Mouse (Mus musculus) CH12.LX (cell line): Measurements from ENCODE around the gene Tef. TPM values are rescaled to one million over a fixed set of nuclear protein-coding genes. Genes with fewer than 3 reads are reported as not detected.

ENCODE experiments used
- DNase-seq: peaks from one replicate; pipeline ENCODE4 v3.0.0-alpha.2; 2013; ENCODE audit errors: extremely low read depth
- H3K27ac ChIP-seq: 2 replicates; pipeline ENCODE4 v1.5.1; 2012; ENCODE audit warnings: low read depth, mild to moderate bottlenecking, control low read depth, moderate library complexity; ENCODE audit not compliant: insufficient read depth
- H3K27me3 ChIP-seq: replicated peaks from 2 replicates; pipeline ENCODE3; 2012; ENCODE audit warnings: inconsistent platforms
- H3K36me3 ChIP-seq, 2 experiments: replicated peaks in 1 of 2; 2 replicates each; pipeline versions ENCODE3 to v1.6.1; 2012; ENCODE audit warnings: inconsistent platforms in 1 of 2, low read length in 1 of 2, mild to moderate bottlenecking in 1 of 2, mixed read lengths in 1 of 2, moderate library complexity in 1 of 2; ENCODE audit not compliant: control insufficient read depth in 1 of 2, insufficient read depth in 1 of 2
- H3K4me1 ChIP-seq, 2 experiments: 2 replicates each; pipeline ENCODE4 v1.6.1; 2012; ENCODE audit warnings: inconsistent platforms in 1 of 2, moderate library complexity in 1 of 2; ENCODE audit not compliant: insufficient read depth in 2 of 2, control insufficient read depth in 1 of 2
- H3K4me2 ChIP-seq: 2 replicates; pipeline ENCODE4 v1.6.1; 2012; ENCODE audit warnings: low read depth, mild to moderate bottlenecking, control low read depth; ENCODE audit not compliant: poor library complexity, insufficient read depth, severe bottlenecking
- H3K4me3 ChIP-seq, 3 experiments: fragments of 150-350 bp in 1 of 3; sonication (generic) in 1 of 3; replicated peaks in 1 of 3; 2 replicates each; pipeline versions ENCODE3 to v1.5.1; 2011 to 2012; ENCODE audit warnings: low read depth in 2 of 3, low read length in 2 of 3, mild to moderate bottlenecking in 2 of 3, moderate library complexity in 2 of 3, control low read depth in 1 of 3, improper control_type of control experiment in 1 of 3, inconsistent platforms in 1 of 3, mixed read lengths in 1 of 3; ENCODE audit not compliant: poor library complexity in 1 of 3
- H3K79me2 ChIP-seq: replicated peaks from 2 replicates; pipeline ENCODE4 v1.6.1; 2012; ENCODE audit warnings: mild to moderate bottlenecking, moderate library complexity; ENCODE audit not compliant: control insufficient read depth, poor library complexity, insufficient read depth, severe bottlenecking; ENCODE audit errors: extremely low read depth
- H3K9ac ChIP-seq: 2 replicates; pipeline ENCODE4 v1.6.1; 2012; ENCODE audit warnings: low read depth, mild to moderate bottlenecking, control low read depth, moderate library complexity; ENCODE audit not compliant: insufficient read depth
- H3K9me3 ChIP-seq: replicated peaks from 2 replicates; pipeline ENCODE3; 2012; ENCODE audit warnings: low read length, inconsistent platforms, mixed read lengths
- CHD2 ChIP-seq: IDR thresholded peaks from 2 replicates; pipeline ENCODE4 v1.6.1; 2011; ENCODE audit warnings: low read length, improper control_type of control experiment
- ELF1 ChIP-seq: IDR thresholded peaks from 2 replicates; pipeline ENCODE4 v1.6.1; 2014; ENCODE audit warnings: low read depth, mild to moderate bottlenecking, inconsistent platforms, low read length, improper control_type of control experiment
- ETS1 ChIP-seq: conservative IDR thresholded peaks from 2 replicates; pipeline ENCODE4 v1.6.1; 2012; ENCODE audit warnings: low read depth, mild to moderate bottlenecking, inconsistent platforms, low read length, improper control_type of control experiment, moderate library complexity
- HCFC1 ChIP-seq: IDR thresholded peaks from 2 replicates; pipeline ENCODE4 v1.6.1; 2012; ENCODE audit warnings: low read depth, mild to moderate bottlenecking, inconsistent platforms, low read length, improper control_type of control experiment
- JUN ChIP-seq: IDR thresholded peaks from 2 replicates; pipeline ENCODE4 v1.6.1; 2011; ENCODE audit warnings: low read depth, mild to moderate bottlenecking, low read length, improper control_type of control experiment, moderate library complexity; ENCODE audit not compliant: insufficient read depth
- JUND ChIP-seq: conservative IDR thresholded peaks from 2 replicates; pipeline ENCODE4 v1.6.1; 2011; ENCODE audit warnings: low read depth, low read length, improper control_type of control experiment
- KAT2A ChIP-seq: IDR thresholded peaks from 2 replicates; pipeline ENCODE4 v1.6.1; 2012; ENCODE audit warnings: low read length, improper control_type of control experiment, inconsistent platforms; ENCODE audit not compliant: insufficient replicate concordance
- MAFK ChIP-seq: IDR thresholded peaks from 2 replicates; pipeline ENCODE4 v1.6.1; 2011; ENCODE audit warnings: low read length, improper control_type of control experiment; ENCODE audit not compliant: insufficient replicate concordance
- MEF2A ChIP-seq: IDR thresholded peaks from 2 replicates; pipeline ENCODE4 v1.6.1; 2014; ENCODE audit warnings: low read depth, mild to moderate bottlenecking, inconsistent platforms, low read length, improper control_type of control experiment, borderline replicate concordance
- NRF1 ChIP-seq: IDR thresholded peaks from 2 replicates; pipeline ENCODE4 v1.6.1; 2014; ENCODE audit warnings: low read depth, mild to moderate bottlenecking, inconsistent platforms, low read length, improper control_type of control experiment, moderate library complexity
- PAX5 ChIP-seq: IDR thresholded peaks from 2 replicates; pipeline ENCODE4 v1.6.1; 2012; ENCODE audit warnings: low read length, inconsistent platforms, mixed read lengths
- RCOR1 ChIP-seq: conservative IDR thresholded peaks from 2 replicates; pipeline ENCODE4 v1.6.1; 2012; ENCODE audit warnings: low read depth, mild to moderate bottlenecking, inconsistent platforms, low read length, improper control_type of control experiment
- SIN3A ChIP-seq: IDR thresholded peaks from 2 replicates; pipeline ENCODE4 v1.6.1; 2012; ENCODE audit warnings: low read length, improper control_type of control experiment, inconsistent platforms
- USF1 ChIP-seq: IDR thresholded peaks from 2 replicates; pipeline ENCODE4 v1.6.1; 2014; ENCODE audit warnings: low read depth, mild to moderate bottlenecking, inconsistent platforms, low read length, improper control_type of control experiment
- ZC3H11A ChIP-seq: IDR thresholded peaks from 2 replicates; pipeline ENCODE4 v1.6.1; 2012; ENCODE audit warnings: low read depth, mild to moderate bottlenecking, inconsistent platforms, low read length, improper control_type of control experiment
- ZNF384 ChIP-seq: IDR thresholded peaks from 2 replicates; pipeline ENCODE4 v1.6.1; 2012; ENCODE audit warnings: low read depth, low read length, improper control_type of control experiment, inconsistent platforms
- dilution Hi-C: fragments of 300-500 bp; cut with MboI; formaldehyde crosslinking; loops from 2 replicates; pipeline ENCODE4 v1.14.3; 2020; ENCODE audit warnings: low sequenced_read_pairs; ENCODE audit not compliant: extremely low pct_unique_long_range_greater_than_20kb, extremely low pct_ligation_motif_present
- in situ Hi-C: fragments of 300-500 bp; cut with MboI; formaldehyde crosslinking; loops from 3 replicates; pipeline ENCODE4 v1.14.3; 2019; ENCODE audit warnings: low sequenced_read_pairs, low pct_ligation_motif_present, low pct_unique_long_range_greater_than_20kb, mixed read lengths
- polyA plus RNA-seq: library from polyadenylated mRNA; unstranded; fragments of >175 nt; gene quantifications from 2 replicates; pipeline ENCODE4 v1.2.1, GENCODE M21; 2012; ENCODE audit warnings: low read depth; ENCODE audit not compliant: insufficient read length
- total RNA-seq, 2 experiments: library from RNA; depleted of rRNA; stranded (reverse); fragments of 300-350 nt in 1 of 2; fragments of >200 nt in 1 of 2; gene quantifications; 2 replicates each; pipeline ENCODE4 v1.2.3; 2012 to 2014

Gene Tef
- total and polyA plus RNA-seq, 3 experiments: 14.7 to 17.2 (median 14.9) TPM

GRCm38 (mm10) chr15:81803425-81803951, 1.3 kb downstream of the Tef start:
- in situ Hi-C loops (no loop called here), dilution Hi-C loops (no loop called here)
- H3K9ac ChIP-seq: no peak overlapping the region

GRCm38 (mm10) chr15:81804172-81804571, 2.0 kb downstream of the Tef start:
- in situ Hi-C loops: no loop called here
- Histone ChIP-seq H3K9ac (no peak overlapping the region), H3K4me1 (peaks cover 0 to 11% of the 10 kb centered on the region in 2 experiments; a peak in 2 of 4 replicates), H3K27me3 (peaks cover 45% of the 10 kb centered on the region), H3K36me3 (no peaks in the 10 kb centered on the region), H3K4me2 (no peak overlapping the region), H3K9me3 (no peaks in the 10 kb centered on the region), H3K27ac (no peak overlapping the region), H3K79me2 (no peaks in the 10 kb centered on the region), H3K4me3 (no peak overlapping the region)
- dilution Hi-C loops: no loop called here
- no peak for DNase-seq
- no peak for TF ChIP-seq MEF2A
- no peak for TF ChIP-seq USF1
- TF ChIP-seq PAX5: no peak
- TF ChIP-seq CHD2: no peak

More at GRCm38 (mm10) chr15:81803425-81803951, 1.3 kb downstream of the Tef start:
- Histone ChIP-seq H3K79me2 (no peaks in the 10 kb centered on the region), H3K36me3 (no peaks in the 10 kb centered on the region), H3K4me1 (peaks cover 0 to 11% of the 10 kb centered on the region in 2 experiments; a peak in 2 of 4 replicates), H3K27ac (no peak overlapping the region), H3K4me2 (no peak overlapping the region), H3K9me3 (no peaks in the 10 kb centered on the region), H3K4me3 (no peak overlapping the region), H3K27me3 (peaks cover 39% of the 10 kb centered on the region)
- no peak for DNase-seq
- TF ChIP-seq CHD2 (no peak), MAFK (no peak), ETS1 (no peak), NRF1 (no peak), ZC3H11A (no peak), JUND (no peak), JUN (no peak)

GRCm38 (mm10) chr15:81804883-81805282, 2.7 kb downstream of the Tef start:
- no peak for TF ChIP-seq HCFC1
- no peak for TF ChIP-seq KAT2A
- no peak for TF ChIP-seq ELF1
- no peak for TF ChIP-seq SIN3A
- no peak for TF ChIP-seq RCOR1
- no peak for TF ChIP-seq USF1
- no peak for TF ChIP-seq ZNF384
- Histone ChIP-seq H3K9ac (no peak overlapping the region), H3K27ac (no peak overlapping the region), H3K9me3 (no peaks in the 10 kb centered on the region), H3K27me3 (peaks cover 50% of the 10 kb centered on the region), H3K36me3 (no peaks in the 10 kb centered on the region), H3K4me2 (no peak overlapping the region), H3K79me2 (no peaks in the 10 kb centered on the region), H3K4me3 (no peak overlapping the region), H3K4me1 (peaks cover 2 to 11% of the 10 kb centered on the region in 2 experiments)
- no peak for DNase-seq
- in situ Hi-C loops (no loop called here), dilution Hi-C loops (no loop called here)
